Mouse (Mus musculus) erythroblast, embryonic 14.5 days (primary cell): ENCODE results near the gene Pex12.

ENCODE experiments used
- GATA1 ChIP-seq: IDR thresholded peaks from 2 replicates; pipeline ENCODE4 v1.6.1; 2012; ENCODE audit warnings: low read length, inconsistent platforms, mixed read lengths
- TAL1 ChIP-seq: IDR thresholded peaks from 3 replicates; pipeline ENCODE4 v1.6.1; 2012; ENCODE audit warnings: low read length, inconsistent platforms, mixed read lengths

GRCm38 (mm10) chr11:83301431-83301831 is 955 bp downstream of the Pex12 start:
- TF ChIP-seq GATA1 (no peak), TAL1 (no peak)
